Mouse (Mus musculus) cerebellum, postnatal 10 days (tissue): Measurements from ENCODE around the gene Cacybp.

Experiments used
- DNase-seq, 2 experiments: peaks; one replicate each; pipeline ENCODE4 v3.0.0; 2021; ENCODE audit warnings: mixed read lengths in 2 of 2

Gene Cacybp

GRCm38 (mm10) chr1:160212703-160213669, at the start of gene Cacybp:
Gene Cacybp (minus strand): TSS chr1:160212875.
- DNase-seq, result peak; percentile 100

- no peak for DNase-seq
These were observed 49.7 kb upstream of the Cacybp start for GRCm38 (mm10) chr1:160262415-160262814.

GRCm38 (mm10) chr1:160261849-160262248, 49.2 kb upstream of the Cacybp start:
- no peak for DNase-seq

GRCm38 (mm10) chr1:160260605-160261004, 47.9 kb upstream of the Cacybp start:
- DNase-seq, result no peak

- peak; percentile 71 to 79 for DNase-seq
These were observed 47.2 kb upstream of the Cacybp start for GRCm38 (mm10) chr1:160259884-160260283.

GRCm38 (mm10) chr1:160253108-160253507, 40.4 kb upstream of the Cacybp start:
- DNase-seq, result no peak

- no peak for DNase-seq
These were observed 38.8 kb upstream of the Cacybp start for GRCm38 (mm10) chr1:160251388-160252007.

- DNase-seq, result no peak
These were observed 38.1 kb upstream of the Cacybp start for GRCm38 (mm10) chr1:160250782-160251181.

- DNase-seq, result no peak
These were observed 37.1 kb upstream of the Cacybp start for GRCm38 (mm10) chr1:160249786-160250185.

- DNase-seq, result no peak
These were observed 34.8 kb upstream of the Cacybp start for GRCm38 (mm10) chr1:160247473-160247872.

GRCm38 (mm10) chr1:160246844-160247243, 34.2 kb upstream of the Cacybp start:
- peak in 1 of 2 experiments; percentile 12 for DNase-seq

GRCm38 (mm10) chr1:160245954-160246353, 33.3 kb upstream of the Cacybp start:
- DNase-seq, result no peak

- DNase-seq, result no peak
These were observed 32.0 kb upstream of the Cacybp start for GRCm38 (mm10) chr1:160244689-160245088.

- peak; percentile 45 to 52 for DNase-seq
These were observed 27.4 kb upstream of the Cacybp start for GRCm38 (mm10) chr1:160240091-160240490.

- no peak for DNase-seq
These were observed 26.3 kb upstream of the Cacybp start for GRCm38 (mm10) chr1:160238852-160239443.

- no peak for DNase-seq
These were observed 25.3 kb upstream of the Cacybp start for GRCm38 (mm10) chr1:160237981-160238380.

- DNase-seq, result no peak
These were observed 21.2 kb upstream of the Cacybp start for GRCm38 (mm10) chr1:160233921-160234320.

GRCm38 (mm10) chr1:160232113-160232512, 19.4 kb upstream of the Cacybp start:
- DNase-seq, result no peak

GRCm38 (mm10) chr1:160231013-160231412, 18.3 kb upstream of the Cacybp start:
- DNase-seq, result peak; percentile 72 to 86

GRCm38 (mm10) chr1:160227850-160228249, 15.2 kb upstream of the Cacybp start:
- DNase-seq, result no peak

- DNase-seq, result no peak
These were observed 14.5 kb upstream of the Cacybp start for GRCm38 (mm10) chr1:160227196-160227595.

GRCm38 (mm10) chr1:160224093-160224492, 11.4 kb upstream of the Cacybp start:
- DNase-seq, result no peak

GRCm38 (mm10) chr1:160217898-160218297, 5.2 kb upstream of the Cacybp start:
- DNase-seq, result no peak
